Mouse (Mus musculus) stomach, embryonic 16.5 days (tissue): ENCODE data around the gene Eppin. TPM values are rescaled to one million over a fixed set of nuclear protein-coding genes. Genes with fewer than 3 reads are reported as not detected.
A peak's percentile ranks its signal among the peaks of the same experiment; 100 is the strongest.

ENCODE experiments used
- ATAC-seq: fragments of 200-750 bp; cut with Nextera tagmentation; 2 replicates; pipeline ENCODE4 v1.8.0; 2017; ENCODE audit warnings: moderate number of reproducible peaks, moderate TSS enrichment; ENCODE audit not compliant: insufficient read depth, low FRiP score
- H3K27ac ChIP-seq: fragments of 300-500 bp; sonication (generic); 2 replicates; pipeline ENCODE4 v1.5.1; 2014; ENCODE audit warnings: low read length
- H3K27me3 ChIP-seq: fragments of 300-500 bp; sonication (generic); 2 replicates; pipeline ENCODE4 v1.6.1; 2014; ENCODE audit warnings: low read length, control low read depth, mixed read lengths; ENCODE audit not compliant: control insufficient read depth, insufficient read depth
- H3K36me3 ChIP-seq: fragments of 300-500 bp; sonication (generic); 2 replicates; pipeline ENCODE4 v1.6.1; 2014; ENCODE audit warnings: low read length; ENCODE audit not compliant: control insufficient read depth, insufficient read depth
- H3K4me1 ChIP-seq: fragments of 300-500 bp; sonication (generic); 2 replicates; pipeline ENCODE4 v1.6.1; 2014; ENCODE audit warnings: low read length, control low read depth, mixed read lengths; ENCODE audit not compliant: control insufficient read depth, insufficient read depth
- H3K4me2 ChIP-seq: fragments of 300-500 bp; sonication (generic); 2 replicates; pipeline ENCODE4 v1.6.1; 2014; ENCODE audit warnings: low read depth, low read length, mixed read lengths
- H3K4me3 ChIP-seq: fragments of 300-500 bp; sonication (generic); replicated peaks from 2 replicates; pipeline ENCODE4 v1.5.1; 2014; ENCODE audit warnings: mild to moderate bottlenecking, low read length
- H3K9ac ChIP-seq: fragments of 300-500 bp; sonication (generic); 2 replicates; pipeline ENCODE4 v1.6.1; 2014; ENCODE audit warnings: low read length
- H3K9me3 ChIP-seq: fragments of 300-500 bp; sonication (generic); replicated peaks from 2 replicates; pipeline ENCODE4 v1.6.1; 2016; ENCODE audit warnings: low read length, control low read depth; ENCODE audit not compliant: control insufficient read depth
- WGBS: fragments of 180-500 bp; shearing (Covaris S2); extraction: QIAGEN DNeasy Blood & Tissue Kit; methylation state at CpG from one replicate; pipeline ENCODE4 v1.1.7; 2014; 5-methylcytosine and 5-hydroxymethylcytosine counted together
- polyA plus RNA-seq: library from polyadenylated mRNA; unstranded; fragments of >200 nt; fragmentation: Nextera tagmentation; extraction: Ambion mirVana; gene quantifications from 2 replicates; pipeline ENCODE4 v1.2.1, GENCODE M21; 2015

Gene Eppin
- polyA plus RNA-seq, 1 experiment from 2014 or later = not detected

DNA sequence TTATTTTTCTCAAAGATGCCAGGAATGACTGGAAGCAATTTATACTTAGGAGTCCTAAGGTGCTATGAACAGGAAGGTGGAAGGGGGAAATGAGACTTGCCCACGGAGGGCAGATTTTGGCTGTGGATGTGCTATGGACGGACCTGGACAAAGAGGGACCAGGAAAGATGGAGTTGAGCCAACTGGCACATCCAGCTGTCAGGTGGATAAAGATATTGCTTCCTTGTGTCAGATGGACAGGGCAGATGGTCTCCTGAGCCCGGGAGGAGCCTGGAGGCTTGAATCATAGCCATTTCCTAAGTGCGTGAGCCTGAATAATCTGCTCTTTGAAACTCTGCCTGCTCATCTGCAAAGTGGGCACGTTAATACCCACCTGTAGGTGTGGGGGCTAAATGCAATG, 29.0 kb downstream of the Eppin start:
- WGBS = 69% methylated on average over 5 of the region's 5 CpGs
- H3K4me2 ChIP-seq = peak overlapping the region; percentile 94; the same call in 1 of the 2 replicates
- H3K36me3 ChIP-seq = no peaks in the 10 kb centered on the region
- ATAC-seq = no peak
- no peak overlapping the region; the same call in none of the 2 replicates for H3K9ac ChIP-seq
- H3K4me3 ChIP-seq = no peak overlapping the region
- no peaks in the 10 kb centered on the region for H3K9me3 ChIP-seq
- peaks cover 13% of the 10 kb centered on the region; the same call in 1 of the 2 replicates for H3K4me1 ChIP-seq
- no peak overlapping the region for H3K27ac ChIP-seq
- no peaks in the 10 kb centered on the region for H3K27me3 ChIP-seq

DNA sequence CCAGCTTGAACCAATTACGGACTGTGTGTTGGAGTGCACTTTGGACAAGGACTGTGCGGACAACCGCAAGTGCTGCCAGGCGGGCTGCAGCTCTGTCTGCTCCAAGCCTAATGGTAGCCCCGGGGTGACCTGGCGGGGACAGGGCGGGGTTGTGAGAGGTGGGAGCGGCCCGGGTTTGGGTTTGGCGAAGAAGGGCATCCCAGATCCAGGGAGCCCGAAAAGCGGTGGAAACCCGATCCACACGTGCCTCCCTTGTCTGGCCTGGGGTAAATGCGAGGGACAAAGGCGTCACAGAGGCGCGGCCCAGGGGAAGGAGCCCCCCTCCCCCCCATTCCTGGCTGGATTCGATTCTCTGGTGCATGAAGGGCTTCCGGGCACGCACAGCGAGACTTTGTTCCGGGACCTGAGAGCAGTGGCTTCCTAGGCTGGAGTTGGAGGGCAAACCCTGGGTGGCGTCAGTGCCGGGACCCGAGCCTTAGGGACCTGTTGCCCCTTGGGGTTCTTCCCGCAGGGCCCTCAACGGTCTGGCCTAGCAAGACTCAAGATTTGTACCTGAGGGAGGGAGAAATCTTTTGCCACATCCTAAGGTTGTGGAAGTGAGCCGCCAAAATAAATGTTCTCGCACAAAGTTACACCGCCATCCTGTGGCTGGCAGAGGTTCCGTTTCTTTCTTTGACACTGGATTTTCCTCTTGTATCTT, 29.9 kb downstream of the Eppin start:
- Histone ChIP-seq H3K27ac (peak overlapping the region; percentile 81), H3K4me1 (peaks cover 16% of the 10 kb centered on the region; the same call in 1 of the 2 replicates), H3K27me3 (no peaks in the 10 kb centered on the region), H3K36me3 (no peaks in the 10 kb centered on the region), H3K4me2 (peak overlapping the region; percentile 94), H3K9ac (peak overlapping the region; percentile 80), H3K4me3 (peak overlapping the region; percentile 54), H3K9me3 (no peaks in the 10 kb centered on the region)
- ATAC-seq = peak; percentile 58; the same call in 1 of the 2 replicates
- WGBS = under 1% methylated on average over 32 of the region's 32 CpGs

- Histone ChIP-seq H3K27me3 (no peaks in the 10 kb centered on the region), H3K4me2 (peak within 1 kb of the TSS; percentile 94), H3K27ac (peak within 1 kb of the TSS; percentile 81), H3K9me3 (no peaks in the 10 kb centered on the region), H3K36me3 (no peaks in the 10 kb centered on the region), H3K4me1 (peaks cover 16% of the 10 kb centered on the region; the same call in 1 of the 2 replicates), H3K9ac (peak within 1 kb of the TSS; percentile 80), H3K4me3 (peak within 1 kb of the TSS; percentile 54)
- ATAC-seq = peak; percentile 35; the same call in 1 of the 2 replicates
- WGBS = 13% methylated on average over 24 of the region's 24 CpGs
These were observed 30.8 kb downstream of the Eppin start, which contains the start of gene Wfdc2 for GRCm38 (mm10) chr2:164562391-164563188. Wfdc2 (plus strand) TSS chr2:164562413.

DNA sequence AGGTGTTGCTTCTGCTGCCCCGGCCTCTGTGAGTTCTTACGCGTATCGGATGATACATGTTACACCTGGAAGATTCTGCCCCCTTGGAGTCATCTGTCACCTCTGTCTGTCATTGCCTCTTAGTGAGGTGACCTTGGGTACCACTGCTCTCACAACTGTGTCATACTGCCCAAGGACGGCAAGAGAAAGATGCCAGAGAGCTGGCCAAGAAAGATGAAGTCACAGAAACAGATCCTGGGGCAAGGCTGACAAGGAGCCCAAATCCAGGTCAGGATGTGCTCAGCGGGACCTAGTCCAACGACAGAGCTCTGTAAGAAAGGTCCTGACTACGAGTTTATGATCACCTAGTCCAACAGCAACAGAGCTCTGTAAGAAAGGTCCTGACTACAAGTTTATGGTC, 33.3 kb downstream of the Eppin start:
- Histone ChIP-seq H3K4me2 (no peak overlapping the region), H3K4me3 (no peak overlapping the region), H3K9ac (no peak overlapping the region), H3K27ac (no peak overlapping the region), H3K9me3 (no peaks in the 10 kb centered on the region), H3K27me3 (no peaks in the 10 kb centered on the region), H3K4me1 (peaks cover 16% of the 10 kb centered on the region; the same call in 1 of the 2 replicates), H3K36me3 (no peaks in the 10 kb centered on the region)
- ATAC-seq = no peak
- WGBS = 82% methylated on average over 8 of the region's 8 CpGs

- ATAC-seq = peak; percentile 72; the same call in 1 of the 2 replicates
- Histone ChIP-seq H3K27ac (peak overlapping the region; percentile 81), H3K4me2 (0 out of 2 replicates have a peak overlapping the region, but pooled peaks have one; percentile 0)
These were observed 34.3 kb downstream of the Eppin start for GRCm38 (mm10) chr2:164558991-164559645.

GRCm38 (mm10) chr2:164558426-164558825, 35.0 kb downstream of the Eppin start:
- 66% methylated on average over 8 of the region's 8 CpGs for WGBS
- no peak for ATAC-seq
- 0 out of 2 replicates have a peak overlapping the region, but pooled peaks have one; percentile 0 for H3K4me2 ChIP-seq
- no peak overlapping the region for H3K9ac ChIP-seq
- peaks cover 14% of the 10 kb centered on the region; the same call in 1 of the 2 replicates for H3K4me1 ChIP-seq
- H3K27me3 ChIP-seq = no peaks in the 10 kb centered on the region
- H3K27ac ChIP-seq = peak overlapping the region; percentile 81
- no peaks in the 10 kb centered on the region for H3K36me3 ChIP-seq
- no peaks in the 10 kb centered on the region for H3K9me3 ChIP-seq
- H3K4me3 ChIP-seq = no peak overlapping the region

More at GRCm38 (mm10) chr2:164558991-164559645, 34.3 kb downstream of the Eppin start:
- Histone ChIP-seq H3K4me1 (peaks cover 16% of the 10 kb centered on the region; the same call in 1 of the 2 replicates), H3K27me3 (no peaks in the 10 kb centered on the region), H3K9me3 (no peaks in the 10 kb centered on the region), H3K4me3 (no peak overlapping the region), H3K9ac (no peak overlapping the region), H3K36me3 (no peaks in the 10 kb centered on the region)
- WGBS = 31% methylated on average over 16 of the region's 16 CpGs

DNA sequence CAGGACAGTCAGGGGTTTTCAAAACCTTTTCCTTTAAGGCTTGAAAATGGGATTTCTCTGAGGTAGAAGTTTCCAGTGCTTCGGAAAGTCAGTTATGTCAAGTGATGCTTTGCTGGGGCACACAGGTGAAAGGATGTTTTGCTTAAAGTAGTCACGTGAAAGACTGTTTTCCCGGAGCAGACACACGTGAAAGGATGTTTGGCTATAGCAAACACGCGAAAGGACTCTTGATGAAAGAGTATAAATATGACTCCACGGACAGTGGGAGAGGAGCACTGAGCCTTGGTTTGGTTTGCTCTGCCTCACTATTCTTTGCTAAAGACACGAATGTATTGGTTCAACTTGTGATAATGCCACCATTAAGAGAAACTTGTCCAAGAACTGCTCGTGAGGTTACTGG, 41.9 kb downstream of the Eppin start:
- H3K27ac ChIP-seq = no peak overlapping the region
- no peak overlapping the region for H3K4me2 ChIP-seq
- H3K27me3 ChIP-seq = no peaks in the 10 kb centered on the region
- peaks cover 6% of the 10 kb centered on the region; the same call in 1 of the 2 replicates for H3K4me1 ChIP-seq
- WGBS = 83% methylated on average over 9 of the region's 9 CpGs
- H3K36me3 ChIP-seq = no peaks in the 10 kb centered on the region
- ATAC-seq = no peak
- no peak overlapping the region for H3K4me3 ChIP-seq
- no peaks in the 10 kb centered on the region for H3K9me3 ChIP-seq
- no peak overlapping the region for H3K9ac ChIP-seq

DNA sequence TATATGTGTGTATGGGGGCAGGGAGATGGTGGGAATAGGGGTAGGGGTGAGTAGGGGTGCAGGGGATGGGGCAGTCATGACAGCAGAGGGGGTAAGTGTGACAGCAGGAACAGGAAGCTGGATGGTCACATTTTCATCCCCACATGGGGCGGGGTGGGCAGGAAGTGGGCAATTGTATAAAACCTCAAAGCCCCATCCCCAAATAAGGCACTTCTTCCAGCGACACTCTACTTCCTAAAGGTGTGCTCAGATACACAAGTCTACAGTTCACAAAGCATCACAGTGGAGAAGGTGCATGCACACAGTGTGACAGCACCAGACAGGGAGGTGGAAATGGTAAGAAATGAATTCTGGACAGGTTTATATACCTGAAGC, 42.5 kb downstream of the Eppin start:
- Histone ChIP-seq H3K4me1 (peaks cover 6% of the 10 kb centered on the region; the same call in 1 of the 2 replicates), H3K27ac (no peak overlapping the region), H3K36me3 (no peaks in the 10 kb centered on the region), H3K9me3 (no peaks in the 10 kb centered on the region), H3K4me2 (no peak overlapping the region), H3K4me3 (no peak overlapping the region), H3K9ac (no peak overlapping the region), H3K27me3 (no peaks in the 10 kb centered on the region)
- WGBS = 73% methylated on average over 2 of the region's 2 CpGs
- no peak for ATAC-seq
